Mouse (Mus musculus) heart, embryonic 15.5 days (tissue): ENCODE results near the gene Bco1. TPM values are rescaled to one million over a fixed set of nuclear protein-coding genes. Genes with fewer than 3 reads are reported as not detected.

Experiments used
- ATAC-seq: fragments of 200-750 bp; cut with Nextera tagmentation; replicated peaks from 2 replicates; pipeline ENCODE4 v1.8.0; 2017; ENCODE audit warnings: low read depth, moderate TSS enrichment; ENCODE audit not compliant: insufficient number of reproducible peaks, insufficient read depth, low FRiP score
- H3K27ac ChIP-seq: fragments of 300-500 bp; sonication (generic); 2 replicates; pipeline ENCODE4 v1.5.1; 2015; ENCODE audit warnings: mild to moderate bottlenecking, inconsistent platforms
- H3K27me3 ChIP-seq: fragments of 300-500 bp; sonication (generic); 2 replicates; pipeline ENCODE4 v1.6.1; 2015; ENCODE audit warnings: inconsistent platforms
- H3K36me3 ChIP-seq: fragments of 300-500 bp; sonication (generic); 2 replicates; pipeline ENCODE4 v1.6.1; 2015; ENCODE audit warnings: mild to moderate bottlenecking, inconsistent platforms
- H3K4me1 ChIP-seq: fragments of 300-500 bp; sonication (generic); replicated peaks from 2 replicates; pipeline ENCODE4 v1.6.1; 2015; ENCODE audit warnings: inconsistent platforms
- H3K4me2 ChIP-seq: fragments of 300-500 bp; sonication (generic); 2 replicates; pipeline ENCODE4 v1.6.1; 2015; ENCODE audit warnings: inconsistent platforms, mild to moderate bottlenecking, moderate library complexity
- H3K4me3 ChIP-seq: fragments of 300-500 bp; sonication (generic); 2 replicates; pipeline ENCODE4 v1.5.1; 2015; ENCODE audit warnings: mild to moderate bottlenecking, inconsistent platforms
- H3K9ac ChIP-seq: fragments of 300-500 bp; sonication (generic); 2 replicates; pipeline ENCODE4 v1.6.1; 2015; ENCODE audit warnings: mild to moderate bottlenecking, inconsistent platforms
- H3K9me3 ChIP-seq: fragments of 300-500 bp; sonication (generic); replicated peaks from 2 replicates; pipeline ENCODE4 v1.6.1; 2016; ENCODE audit warnings: inconsistent platforms
- WGBS: fragments of 180-500 bp; shearing (Covaris S2); methylation state at CpG from one replicate; pipeline ENCODE4 v1.1.7; 2015; ENCODE audit warnings: mixed read lengths; 5-methylcytosine and 5-hydroxymethylcytosine counted together
- polyA plus RNA-seq: library from polyadenylated mRNA; unstranded; fragments of >200 nt; fragmentation: Nextera tagmentation; extraction: Ambion mirVana; gene quantifications from 2 replicates; pipeline ENCODE4 v1.2.1, GENCODE M21; 2015

Gene Bco1
- polyA plus RNA-seq, 1 experiment from 2014 or later, result not detected

GRCm38 (mm10) chr8:117118409-117118808, 22.8 kb downstream of the Bco1 start:
- no peak for ATAC-seq
- WGBS, result 83% methylated on average over 9 of the region's 9 CpGs
- Histone ChIP-seq H3K4me2 (no peak overlapping the region), H3K27me3 (no peaks in the 10 kb centered on the region), H3K36me3 (no peaks in the 10 kb centered on the region), H3K9me3 (no peaks in the 10 kb centered on the region), H3K9ac (no peak overlapping the region), H3K4me3 (no peak overlapping the region), H3K27ac (no peak overlapping the region), H3K4me1 (peaks cover 10% of the 10 kb centered on the region)

GRCm38 (mm10) chr8:117121277-117121676, 25.6 kb downstream of the Bco1 start:
- no peaks in the 10 kb centered on the region for H3K4me1 ChIP-seq
- no peaks in the 10 kb centered on the region for H3K27me3 ChIP-seq
- no peak overlapping the region for H3K27ac ChIP-seq
- ATAC-seq, result no peak; the same call in 1 of the 2 replicates
- H3K4me3 ChIP-seq, result no peak overlapping the region
- H3K4me2 ChIP-seq, result no peak overlapping the region
- H3K9me3 ChIP-seq, result no peaks in the 10 kb centered on the region
- no peak overlapping the region for H3K9ac ChIP-seq
- 58% methylated on average over 8 of the region's 8 CpGs for WGBS
- no peaks in the 10 kb centered on the region for H3K36me3 ChIP-seq

- no peaks in the 10 kb centered on the region for H3K36me3 ChIP-seq
- H3K4me1 ChIP-seq, result no peaks in the 10 kb centered on the region
- no peaks in the 10 kb centered on the region for H3K9me3 ChIP-seq
- no peak overlapping the region for H3K4me2 ChIP-seq
- H3K27me3 ChIP-seq, result no peaks in the 10 kb centered on the region
- WGBS, result 73% methylated on average over 13 of the region's 13 CpGs
- no peak overlapping the region for H3K27ac ChIP-seq
- no peak overlapping the region for H3K9ac ChIP-seq
- no peak for ATAC-seq
- H3K4me3 ChIP-seq, result no peak overlapping the region
Measured at GRCm38 (mm10) chr8:117123850-117124633, 28.4 kb downstream of the Bco1 start.

GRCm38 (mm10) chr8:117125854-117126253, 30.2 kb downstream of the Bco1 start:
- no peak overlapping the region for H3K9ac ChIP-seq
- H3K4me1 ChIP-seq, result no peaks in the 10 kb centered on the region
- no peaks in the 10 kb centered on the region for H3K27me3 ChIP-seq
- H3K27ac ChIP-seq, result no peak overlapping the region
- H3K9me3 ChIP-seq, result no peaks in the 10 kb centered on the region
- ATAC-seq, result no peak
- no peaks in the 10 kb centered on the region for H3K36me3 ChIP-seq
- no peak overlapping the region for H3K4me3 ChIP-seq
- 87% methylated on average over 3 of the region's 3 CpGs for WGBS
- H3K4me2 ChIP-seq, result no peak overlapping the region

GRCm38 (mm10) chr8:117126411-117126810, 30.8 kb downstream of the Bco1 start:
- Histone ChIP-seq H3K9me3 (no peaks in the 10 kb centered on the region), H3K4me3 (no peak overlapping the region), H3K4me1 (no peaks in the 10 kb centered on the region), H3K36me3 (no peaks in the 10 kb centered on the region), H3K27me3 (no peaks in the 10 kb centered on the region), H3K9ac (no peak overlapping the region), H3K27ac (no peak overlapping the region), H3K4me2 (no peak overlapping the region)
- ATAC-seq, result no peak
- WGBS, result 87% methylated on average over 3 of the region's 3 CpGs

GRCm38 (mm10) chr8:117127063-117127462, 31.4 kb downstream of the Bco1 start:
- WGBS, result 79% methylated on average over 8 of the region's 8 CpGs
- Histone ChIP-seq H3K36me3 (no peaks in the 10 kb centered on the region), H3K4me3 (no peak overlapping the region), H3K9me3 (no peaks in the 10 kb centered on the region), H3K27ac (no peak overlapping the region), H3K4me2 (no peak overlapping the region), H3K9ac (no peak overlapping the region), H3K27me3 (no peaks in the 10 kb centered on the region), H3K4me1 (no peaks in the 10 kb centered on the region)
- no peak for ATAC-seq

GRCm38 (mm10) chr8:117133702-117134101, 38.0 kb downstream of the Bco1 start:
- ATAC-seq, result no peak
- Histone ChIP-seq H3K27me3 (no peaks in the 10 kb centered on the region), H3K4me2 (no peak overlapping the region), H3K4me1 (peaks cover 4% of the 10 kb centered on the region; the same call in 1 of the 2 replicates), H3K9me3 (no peaks in the 10 kb centered on the region), H3K9ac (no peak overlapping the region), H3K4me3 (no peak overlapping the region), H3K27ac (no peak overlapping the region), H3K36me3 (no peaks in the 10 kb centered on the region)
- WGBS, result 74% methylated on average over 3 of the region's 3 CpGs

- H3K4me3 ChIP-seq, result no peak overlapping the region
- no peak for ATAC-seq
- H3K9me3 ChIP-seq, result no peaks in the 10 kb centered on the region
- 12% methylated on average over 4 of the region's 4 CpGs for WGBS
- H3K27ac ChIP-seq, result no peak overlapping the region
- no peaks in the 10 kb centered on the region for H3K27me3 ChIP-seq
- no peak overlapping the region for H3K9ac ChIP-seq
- peaks cover 4% of the 10 kb centered on the region; the same call in 1 of the 2 replicates for H3K4me1 ChIP-seq
- H3K36me3 ChIP-seq, result no peaks in the 10 kb centered on the region
- H3K4me2 ChIP-seq, result no peak overlapping the region
Measured at GRCm38 (mm10) chr8:117136351-117136750, 40.7 kb downstream of the Bco1 start.

- Histone ChIP-seq H3K4me3 (no peak overlapping the region), H3K9me3 (no peaks in the 10 kb centered on the region), H3K36me3 (no peaks in the 10 kb centered on the region)
Measured at GRCm38 (mm10) chr8:117136763-117137162, 41.1 kb downstream of the Bco1 start.

GRCm38 (mm10) chr8:117137357-117137756, 41.7 kb downstream of the Bco1 start:
- Histone ChIP-seq H3K36me3 (no peaks in the 10 kb centered on the region), H3K27ac (no peak overlapping the region), H3K9ac (no peak overlapping the region), H3K27me3 (no peaks in the 10 kb centered on the region), H3K9me3 (no peaks in the 10 kb centered on the region), H3K4me2 (no peak overlapping the region), H3K4me1 (peaks cover 4% of the 10 kb centered on the region; the same call in 1 of the 2 replicates), H3K4me3 (no peak overlapping the region)
- 44% methylated on average over 11 of the region's 11 CpGs for WGBS
- no peak for ATAC-seq

More at GRCm38 (mm10) chr8:117136763-117137162, 41.1 kb downstream of the Bco1 start:
- Histone ChIP-seq H3K9ac (no peak overlapping the region), H3K27ac (no peak overlapping the region), H3K4me2 (no peak overlapping the region), H3K27me3 (no peaks in the 10 kb centered on the region), H3K4me1 (peaks cover 4% of the 10 kb centered on the region; the same call in 1 of the 2 replicates)
- no peak for ATAC-seq
- WGBS, result 20% methylated on average over 2 of the region's 2 CpGs

GRCm38 (mm10) chr8:117148520-117148919, 52.9 kb downstream of the Bco1 start:
- Histone ChIP-seq H3K27ac (no peak overlapping the region), H3K36me3 (no peaks in the 10 kb centered on the region), H3K27me3 (no peaks in the 10 kb centered on the region), H3K9me3 (no peaks in the 10 kb centered on the region), H3K4me3 (no peak overlapping the region), H3K4me2 (no peak overlapping the region), H3K4me1 (no peaks in the 10 kb centered on the region), H3K9ac (no peak overlapping the region)
- no peak for ATAC-seq
- 90% methylated on average over 6 of the region's 6 CpGs for WGBS

- no peak overlapping the region for H3K4me3 ChIP-seq
- H3K4me2 ChIP-seq, result no peak overlapping the region
- no peak overlapping the region for H3K27ac ChIP-seq
- no peaks in the 10 kb centered on the region for H3K36me3 ChIP-seq
- H3K4me1 ChIP-seq, result peaks cover 19% of the 10 kb centered on the region
- no peak for ATAC-seq
- H3K9ac ChIP-seq, result no peak overlapping the region
- 90% methylated on average over 4 of the region's 4 CpGs for WGBS
- no peaks in the 10 kb centered on the region for H3K27me3 ChIP-seq
- no peaks in the 10 kb centered on the region for H3K9me3 ChIP-seq
Measured at GRCm38 (mm10) chr8:117156149-117156548, 60.5 kb downstream of the Bco1 start.
